ENCODE assay signal across 9 mouse cellular contexts in genomic region chr13:12589003-12589402, GRCm38 (mm10). TPM values are rescaled to one million over a fixed set of nuclear protein-coding genes. Genes with fewer than 3 reads are reported as not detected.
DNase-seq lines count a peak whose midpoint lies in the region; ATAC-seq lines count a peak whose summit lies in the region.
"Had no signal": no experiment of that assay in that cellular context is flagged by ENCODE, and none has a peak within 500 bp of the region (broad histone marks: within the 10 kb centered on the region; RNA-seq: fewer than 3 reads in every experiment).

No protein-coding gene starts in this region.

- DNase-seq in neural tube, embryonic 10.5 days (ENCODE audit: extremely low spot score, low spot score) = peak; percentile 75
- peak; percentile 30 for DNase-seq in embryo, embryonic 11.5 days (ENCODE audit: low read depth, low spot score)
- DNase-seq in hindlimb bud, embryonic 11.5 days (ENCODE audit: extremely low spot score, low read depth, low spot score) = peak; percentile 18
- DNase-seq in left cerebral cortex, postnatal 4 days = peak; percentile 39
- DNase-seq in urinary bladder, adult 2 months (ENCODE audit: low spot score) = peak; percentile 44

- no peaks in the 10 kb centered on the region for H3K27me3 ChIP-seq in neural tube, embryonic 15.5 days (replicated peaks)
- no peaks in the 10 kb centered on the region for H3K27me3 ChIP-seq in neural tube, embryonic 13.5 days
- H3K27me3 ChIP-seq: heart, embryonic 13.5 days had no signal

- H3K9ac ChIP-seq in neural tube, embryonic 15.5 days (replicated peaks) = no peak overlapping the region
- H3K9ac ChIP-seq in neural tube, embryonic 13.5 days = no peak overlapping the region
- H3K9ac ChIP-seq: heart, embryonic 13.5 days had no signal

- no peaks in the 10 kb centered on the region for H3K9me3 ChIP-seq in neural tube, embryonic 15.5 days (replicated peaks)
- H3K9me3 ChIP-seq in neural tube, embryonic 13.5 days = no peaks in the 10 kb centered on the region
- H3K9me3 ChIP-seq: heart, embryonic 13.5 days had no signal

- intact Hi-C loops in left cerebral cortex, postnatal 4 days (cut with DNase I) = no loop called here

- WGBS in neural tube, embryonic 15.5 days = 5% methylated on average over 3 of the region's 3 CpGs
- 6% methylated on average over 3 of the region's 3 CpGs for WGBS in neural tube, embryonic 13.5 days

- no peak for ATAC-seq in neural tube, embryonic 15.5 days (ENCODE audit: low FRiP score)
- peak; percentile 89 for ATAC-seq in activated CD4-positive, CD25-positive, alpha-beta regulatory T cell, adult 4 months
- ATAC-seq in neural tube, embryonic 13.5 days (ENCODE audit: low read depth) = 0 out of 2 replicates have a peak, but pooled peaks have one; percentile 50

- no peak overlapping the region for H3K4me2 ChIP-seq in neural tube, embryonic 15.5 days
- H3K4me2 ChIP-seq in neural tube, embryonic 13.5 days = no peak overlapping the region
- H3K4me2 ChIP-seq: heart, embryonic 13.5 days had no signal

- H3K4me1 ChIP-seq in neural tube, embryonic 15.5 days = no peaks in the 10 kb centered on the region
- H3K4me1 ChIP-seq in neural tube, embryonic 13.5 days (replicated peaks) = no peaks in the 10 kb centered on the region
- H3K4me1 ChIP-seq: heart, embryonic 13.5 days had no signal

- H3K4me3 ChIP-seq in neural tube, embryonic 15.5 days (replicated peaks) = no peak overlapping the region
- no peak overlapping the region for H3K4me3 ChIP-seq in neural tube, embryonic 13.5 days
- H3K4me3 ChIP-seq: heart, embryonic 13.5 days had no signal

- H3K27ac ChIP-seq in neural tube, embryonic 15.5 days (replicated peaks) = no peak overlapping the region
- no peak overlapping the region for H3K27ac ChIP-seq in neural tube, embryonic 13.5 days (replicated peaks)
- H3K27ac ChIP-seq: heart, embryonic 13.5 days had no signal

- H3K36me3 ChIP-seq in neural tube, embryonic 15.5 days = 0 out of 2 replicates have a peak, but pooled peaks cover 10% of the 10 kb centered on the region
- H3K36me3 ChIP-seq in neural tube, embryonic 13.5 days = peaks cover 5% of the 10 kb centered on the region
- H3K36me3 ChIP-seq: heart, embryonic 13.5 days had no signal

RNA-seq across cellular contexts. Expression of gene Ero1lb, which starts 23.3 kb away (rescaled TPM):
- polyA plus RNA-seq in neural tube, embryonic 15.5 days (2015; fragmentation: Nextera tagmentation; extraction: Ambion mirVana) = 17.6 and 17.9 TPM in 2 replicates
- 1 to 10 TPM; 4.4 to 5.7 TPM for polyA plus RNA-seq in activated CD4-positive, CD25-positive, alpha-beta regulatory T cell, adult 4 months (2017; shearing (Covaris generic))
- total RNA-seq in left cerebral cortex, postnatal 4 days (2021) = 1 to 10 TPM; 5.4 to 6.3 TPM
- polyA plus RNA-seq in neural tube, embryonic 13.5 days (2015; fragmentation: Nextera tagmentation; extraction: Ambion mirVana) = 15.0 and 15.9 TPM in 2 replicates
- 4.5 and 5.6 TPM in 2 replicates for polyA plus RNA-seq in urinary bladder, adult 2 months (2012; rRNA removed)

Comparison
In these comparisons a context has a peak if more than half of its experiments do, and no peak if none do; other contexts are left out.
1. DNase-seq: peak in every context shown above with its lines; median percentile 75 in neural tube, embryonic 10.5 days; 44 in urinary bladder, adult 2 months; 39 in left cerebral cortex, postnatal 4 days; 30 in embryo, embryonic 11.5 days; 18 in hindlimb bud, embryonic 11.5 days.